Mouse (Mus musculus) cerebellum, adult 2 months (tissue): ENCODE measurements at regions not wholly inside any gene's neighbourhood (a gene's known extent, or its start where the extent isn't known, plus 50 kb on each side); places are given as distances from the start of the nearest gene placed in this dataset.

ENCODE experiments used
- DNase-seq, 2 experiments: peaks; one replicate each; pipeline ENCODE4 v3.0.0; 2021
- H3K27ac ChIP-seq: fragments of 200-500 bp; 2 replicates; pipeline ENCODE4 v1.5.1; 2012; ENCODE audit warnings: low read length, control low read depth, inconsistent platforms; ENCODE audit not compliant: insufficient read depth
- H3K27me3 ChIP-seq: fragments of 200-500 bp; 2 replicates; pipeline ENCODE4 v1.6.1; 2012; ENCODE audit warnings: inconsistent platforms, mild to moderate bottlenecking, low read length, moderate library complexity; ENCODE audit not compliant: control insufficient read depth, insufficient read depth
- H3K4me1 ChIP-seq: fragments of 200-500 bp; 2 replicates; pipeline ENCODE4 v1.6.1; 2011; ENCODE audit warnings: low read length; ENCODE audit not compliant: control insufficient read depth, insufficient read depth
- H3K4me3 ChIP-seq: fragments of 200-500 bp; replicated peaks from 2 replicates; pipeline ENCODE3; 2011; ENCODE audit warnings: mild to moderate bottlenecking, low read depth, low read length, control low read depth; ENCODE audit not compliant: insufficient read depth
- CTCF ChIP-seq: fragments of 200-500 bp; IDR thresholded peaks from 2 replicates; pipeline ENCODE4 v1.5.1; 2011; ENCODE audit warnings: low read depth, mild to moderate bottlenecking, control low read depth, low read length, moderate library complexity, borderline replicate concordance; ENCODE audit not compliant: insufficient read depth
- POLR2A ChIP-seq: fragments of 200-500 bp; IDR thresholded peaks from 2 replicates; pipeline ENCODE4 v1.6.1; 2011; ENCODE audit warnings: low read length, control low read depth, borderline replicate concordance; ENCODE audit not compliant: insufficient read depth
- WGBS: fragments of 180-500 bp; shearing (Covaris S2); methylation state at CpG from one replicate; pipeline ENCODE4 v1.1.7; 2018; 5-methylcytosine and 5-hydroxymethylcytosine counted together

GRCm38 (mm10) chr5:7428291-7428690 lies 83.7 kb upstream of the Zfp804b start:
- Histone ChIP-seq H3K27me3 (no peaks in the 10 kb centered on the region), H3K27ac (no peak overlapping the region), H3K4me3 (no peak overlapping the region), H3K4me1 (no peaks in the 10 kb centered on the region)
- TF ChIP-seq POLR2A (no peak), CTCF (no peak)
- no peak for DNase-seq
- WGBS: 40% methylated on average over 5 of the region's 5 CpGs

GRCm38 (mm10) chr5:7436461-7436860 lies 91.9 kb upstream of the Zfp804b start:
- H3K4me3 ChIP-seq: no peak overlapping the region
- H3K4me1 ChIP-seq: no peaks in the 10 kb centered on the region
- no peak overlapping the region for H3K27ac ChIP-seq
- DNase-seq: no peak
- no peak for TF ChIP-seq POLR2A
- TF ChIP-seq CTCF: no peak
- no peaks in the 10 kb centered on the region for H3K27me3 ChIP-seq
- WGBS: 70% methylated on average over 2 of the region's 2 CpGs

- DNase-seq: no peak
- Histone ChIP-seq H3K27me3 (no peaks in the 10 kb centered on the region; the same call in 1 of the 2 replicates), H3K4me3 (no peak overlapping the region), H3K4me1 (no peaks in the 10 kb centered on the region), H3K27ac (no peak overlapping the region)
- WGBS: 5% methylated on average over 2 of the region's 2 CpGs
- TF ChIP-seq CTCF: no peak
- TF ChIP-seq POLR2A: no peak
Measured at GRCm38 (mm10) chr5:7448001-7448400, 103.4 kb upstream of the Zfp804b start.

GRCm38 (mm10) chr5:7454896-7455295 lies 110.3 kb upstream of the Zfp804b start:
- no peaks in the 10 kb centered on the region; the same call in 1 of the 2 replicates for H3K27me3 ChIP-seq
- TF ChIP-seq POLR2A (no peak), CTCF (no peak)

GRCm38 (mm10) chr5:7457102-7457501 lies 112.5 kb upstream of the Zfp804b start:
- TF ChIP-seq CTCF (no peak), POLR2A (no peak)
- Histone ChIP-seq H3K27me3 (no peaks in the 10 kb centered on the region; the same call in 1 of the 2 replicates), H3K27ac (no peak overlapping the region), H3K4me3 (no peak overlapping the region), H3K4me1 (no peaks in the 10 kb centered on the region)
- DNase-seq: no peak
- 73% methylated on average over 3 of the region's 3 CpGs for WGBS

More at GRCm38 (mm10) chr5:7454896-7455295, 110.3 kb upstream of the Zfp804b start:
- H3K4me1 ChIP-seq: no peaks in the 10 kb centered on the region
- WGBS: 95% methylated on average over 1 of the region's 1 CpGs
- H3K27ac ChIP-seq: no peak overlapping the region
- no peak overlapping the region for H3K4me3 ChIP-seq
- no peak for DNase-seq

- no peaks in the 10 kb centered on the region for H3K27me3 ChIP-seq
- TF ChIP-seq POLR2A (no peak), CTCF (no peak)
- H3K27ac ChIP-seq: no peak overlapping the region
- no peaks in the 10 kb centered on the region for H3K4me1 ChIP-seq
- no peak for DNase-seq
- no peak overlapping the region for H3K4me3 ChIP-seq
- WGBS: 66% methylated on average over 2 of the region's 2 CpGs
Measured at GRCm38 (mm10) chr5:7489150-7489549, 144.6 kb upstream of the Zfp804b start.

GRCm38 (mm10) chr5:7489602-7490001 lies 145.0 kb upstream of the Zfp804b start:
- 86% methylated on average over 3 of the region's 3 CpGs for WGBS
- no peak for DNase-seq
- no peak for TF ChIP-seq CTCF
- no peak for TF ChIP-seq POLR2A

GRCm38 (mm10) chr5:7517520-7518181 lies 173.1 kb upstream of the Zfp804b start:
- DNase-seq: no peak
- no peak overlapping the region for H3K4me3 ChIP-seq
- H3K27me3 ChIP-seq: no peaks in the 10 kb centered on the region
- H3K27ac ChIP-seq: no peak overlapping the region
- 77% methylated on average over 3 of the region's 3 CpGs for WGBS
- TF ChIP-seq CTCF: no peak
- no peak for TF ChIP-seq POLR2A
- H3K4me1 ChIP-seq: no peaks in the 10 kb centered on the region

More at GRCm38 (mm10) chr5:7489602-7490001, 145.0 kb upstream of the Zfp804b start:
- Histone ChIP-seq H3K4me1 (no peaks in the 10 kb centered on the region), H3K27ac (no peak overlapping the region), H3K4me3 (no peak overlapping the region), H3K27me3 (no peaks in the 10 kb centered on the region)
